Mouse (Mus musculus) hindbrain, postnatal 0 days (tissue): ENCODE results near the gene Abcb8. TPM values are rescaled to one million over a fixed set of nuclear protein-coding genes. Genes with fewer than 3 reads are reported as not detected.

Experiments used
- ATAC-seq: fragments of 200-750 bp; cut with Nextera tagmentation; 2 replicates; pipeline ENCODE4 v1.8.0; 2017; ENCODE audit warnings: mild to moderate bottlenecking, moderate TSS enrichment, moderate library complexity
- DNase-seq: peaks from one replicate; pipeline ENCODE4 v3.0.0-alpha.2; 2015; ENCODE audit warnings: low spot score
- H3K27ac ChIP-seq: fragments of 300-500 bp; sonication (generic); 2 replicates; pipeline ENCODE4 v1.5.1; 2014; ENCODE audit warnings: mild to moderate bottlenecking
- H3K27me3 ChIP-seq: fragments of 300-500 bp; sonication (generic); 2 replicates; pipeline ENCODE4 v1.6.1; 2014; ENCODE audit warnings: low read length, mixed read lengths; ENCODE audit not compliant: insufficient read depth
- H3K36me3 ChIP-seq: fragments of 300-500 bp; sonication (generic); 2 replicates; pipeline ENCODE4 v1.6.1; 2014; ENCODE audit warnings: low read length, mixed read lengths; ENCODE audit not compliant: insufficient read depth
- H3K4me1 ChIP-seq: fragments of 300-500 bp; sonication (generic); 2 replicates; pipeline ENCODE4 v1.6.1; 2014; ENCODE audit warnings: antibody characterized with exemption, low read length, mixed read lengths; ENCODE audit not compliant: insufficient read depth
- H3K4me2 ChIP-seq: fragments of 300-500 bp; sonication (generic); 2 replicates; pipeline ENCODE4 v1.6.1; 2014; ENCODE audit warnings: low read depth, mild to moderate bottlenecking, low read length, moderate library complexity, mixed read lengths
- H3K4me3 ChIP-seq: fragments of 300-500 bp; sonication (generic); 2 replicates; pipeline ENCODE4 v1.5.1; 2014; ENCODE audit warnings: low read length
- H3K9ac ChIP-seq: fragments of 300-500 bp; sonication (generic); replicated peaks from 2 replicates; pipeline ENCODE4 v1.6.1; 2014; ENCODE audit warnings: mild to moderate bottlenecking, low read length, moderate library complexity, mixed read lengths
- H3K9me3 ChIP-seq: fragments of 300-500 bp; sonication (generic); 2 replicates; pipeline ENCODE4 v1.6.1; 2016; ENCODE audit warnings: low read length, mixed read lengths
- CTCF ChIP-seq: IDR thresholded peaks from 2 replicates; pipeline ENCODE4 v1.5.1; 2016; ENCODE audit warnings: antibody characterized with exemption, control low read depth, low read depth
- WGBS: fragments of 180-500 bp; shearing (Covaris S2); extraction: QIAGEN DNeasy Blood & Tissue Kit; methylation state at CpG from one replicate; pipeline ENCODE4 v1.1.7; 2014; 5-methylcytosine and 5-hydroxymethylcytosine counted together
- polyA plus RNA-seq: library from polyadenylated mRNA; unstranded; fragments of >200 nt; fragmentation: Nextera tagmentation; extraction: Ambion mirVana; gene quantifications from 2 replicates; pipeline ENCODE4 v1.2.1, GENCODE M21; 2015
- total RNA-seq: library from RNA; depleted of rRNA; stranded (reverse); fragments of >200 nt; gene quantifications from 2 replicates; pipeline ENCODE4 v1.2.3, GENCODE M21; 2014

Gene Abcb8
- total and polyA plus RNA-seq, 2 experiments from 2014 or later = 43.5 to 90.6 TPM

- 84% methylated on average over 5 of the region's 5 CpGs for WGBS
- ATAC-seq = no peak
Observed at GRCm38 (mm10) chr5:24400911-24401605, 7.6 kb downstream of the Abcb8 start.

GRCm38 (mm10) chr5:24401969-24402368, 8.5 kb downstream of the Abcb8 start:
- H3K36me3 ChIP-seq = peaks cover 6% of the 10 kb centered on the region
- ATAC-seq (peak; percentile 67), DNase-seq (peak; percentile 66)
- H3K27ac ChIP-seq = no peak overlapping the region
- H3K4me2 ChIP-seq = no peak overlapping the region
- H3K9me3 ChIP-seq = no peaks in the 10 kb centered on the region
- 40% methylated on average over 9 of the region's 9 CpGs for WGBS
- no peaks in the 10 kb centered on the region for H3K27me3 ChIP-seq
- H3K4me3 ChIP-seq = no peak overlapping the region
- H3K9ac ChIP-seq = no peak overlapping the region
- no peak for TF ChIP-seq CTCF
- no peaks in the 10 kb centered on the region for H3K4me1 ChIP-seq

More at GRCm38 (mm10) chr5:24400911-24401605, 7.6 kb downstream of the Abcb8 start:
- no peak overlapping the region for H3K27ac ChIP-seq
- TF ChIP-seq CTCF = no peak
- no peak for DNase-seq
- no peak overlapping the region for H3K9ac ChIP-seq
- no peaks in the 10 kb centered on the region for H3K4me1 ChIP-seq
- no peaks in the 10 kb centered on the region for H3K27me3 ChIP-seq
- peaks cover 6% of the 10 kb centered on the region for H3K36me3 ChIP-seq
- no peak overlapping the region for H3K4me2 ChIP-seq
- H3K9me3 ChIP-seq = no peaks in the 10 kb centered on the region
- H3K4me3 ChIP-seq = no peak overlapping the region

GRCm38 (mm10) chr5:24404594-24405360, 11.3 kb downstream of the Abcb8 start:
- no peak for DNase-seq
- no peak overlapping the region for H3K27ac ChIP-seq
- H3K27me3 ChIP-seq = no peaks in the 10 kb centered on the region
- H3K4me1 ChIP-seq = no peaks in the 10 kb centered on the region
- H3K4me3 ChIP-seq = no peak overlapping the region
- H3K36me3 ChIP-seq = peaks cover 12% of the 10 kb centered on the region
- WGBS = 77% methylated on average over 6 of the region's 6 CpGs
- no peak for ATAC-seq
- H3K4me2 ChIP-seq = no peak overlapping the region
- no peak overlapping the region for H3K9ac ChIP-seq
- H3K9me3 ChIP-seq = no peaks in the 10 kb centered on the region
- no peak for TF ChIP-seq CTCF

- Histone ChIP-seq H3K27me3 (no peaks in the 10 kb centered on the region), H3K4me3 (no peak overlapping the region), H3K4me2 (no peak overlapping the region), H3K36me3 (peaks cover 12% of the 10 kb centered on the region; the same call in 1 of the 2 replicates), H3K9me3 (no peaks in the 10 kb centered on the region), H3K4me1 (no peaks in the 10 kb centered on the region), H3K27ac (no peak overlapping the region), H3K9ac (no peak overlapping the region)
- no peak for TF ChIP-seq CTCF
- DNase-seq (no peak), ATAC-seq (no peak)
- WGBS = 68% methylated on average over 3 of the region's 3 CpGs
Observed at GRCm38 (mm10) chr5:24405389-24405876, 12.0 kb downstream of the Abcb8 start.

- H3K9ac ChIP-seq = no peak overlapping the region
- ATAC-seq (no peak), DNase-seq (no peak)
- H3K4me2 ChIP-seq = no peak overlapping the region
- no peaks in the 10 kb centered on the region for H3K27me3 ChIP-seq
- 76% methylated on average over 13 of the region's 13 CpGs for WGBS
- H3K4me1 ChIP-seq = no peaks in the 10 kb centered on the region
- H3K36me3 ChIP-seq = peaks cover 12% of the 10 kb centered on the region; the same call in 1 of the 2 replicates
- H3K4me3 ChIP-seq = no peak overlapping the region
- TF ChIP-seq CTCF = no peak
- H3K27ac ChIP-seq = no peak overlapping the region
- H3K9me3 ChIP-seq = no peaks in the 10 kb centered on the region
Observed at GRCm38 (mm10) chr5:24408651-24409050, 15.2 kb downstream of the Abcb8 start.

GRCm38 (mm10) chr5:24409466-24409865, 16.0 kb downstream of the Abcb8 start:
- H3K36me3 ChIP-seq = peaks cover 7% of the 10 kb centered on the region; the same call in 1 of the 2 replicates
- DNase-seq = no peak
- H3K4me2 ChIP-seq = no peak overlapping the region
- no peak overlapping the region for H3K9ac ChIP-seq
- no peak overlapping the region for H3K4me3 ChIP-seq
- no peaks in the 10 kb centered on the region for H3K9me3 ChIP-seq
- WGBS = 53% methylated on average over 2 of the region's 2 CpGs
- no peak overlapping the region for H3K27ac ChIP-seq
- ATAC-seq = no peak
- no peaks in the 10 kb centered on the region for H3K27me3 ChIP-seq
- no peak for TF ChIP-seq CTCF
- no peaks in the 10 kb centered on the region for H3K4me1 ChIP-seq
